In genomic region chr12:113011702-113012360, GRCm38 (mm10) we compare ENCODE assay signal across 9 mouse cellular contexts. TPM values are rescaled to one million over a fixed set of nuclear protein-coding genes. Genes with fewer than 3 reads are reported as not detected.
DNase-seq lines count a peak whose midpoint lies in the region; TF ChIP-seq lines count a peak whose summit lies in the region.
"Had no signal": no experiment of that assay in that cellular context is flagged by ENCODE, and none has a peak within 500 bp of the region (broad histone marks: within the 10 kb centered on the region; RNA-seq: fewer than 3 reads in every experiment).

No protein-coding gene starts in this region.

- DNase-seq in cerebellum, adult 9-11 months: peak; percentile 50
- DNase-seq in cerebellum, adult 2 months: no peak
- DNase-seq in liver, adult 2 months (ENCODE audit: extremely low read depth, low read depth, low spot score): no peak
- no peak for DNase-seq in liver
- DNase-seq in heart, postnatal 4 days: peak; percentile 59
- DNase-seq in lung, postnatal 4 days: peak; percentile 67 to 78
- no peak for DNase-seq in embryo, embryonic 11 days
- DNase-seq in ovary, postnatal 10 days (ENCODE audit: low spot score): no peak

- no peaks in the 10 kb centered on the region for H3K27me3 ChIP-seq in cerebellum, adult 2 months (ENCODE audit: control insufficient read depth, insufficient read depth, low read length)
- no peaks in the 10 kb centered on the region for H3K27me3 ChIP-seq in liver, adult 2 months (ENCODE audit: control insufficient read depth, insufficient read depth, low read length)
- H3K27me3 ChIP-seq: limb, embryonic 13.5 days had no signal

- H3K36me3 ChIP-seq in liver, adult 2 months (ENCODE audit: control insufficient read depth, insufficient read depth, low read length): no peaks in the 10 kb centered on the region
- H3K36me3 ChIP-seq: limb, embryonic 13.5 days had no signal

- no peak overlapping the region; the same call in 1 of the 2 replicates for H3K27ac ChIP-seq in cerebellum, adult 2 months (ENCODE audit: insufficient read depth, low read length)
- H3K27ac ChIP-seq in liver, adult 2 months (replicated peaks; ENCODE audit: insufficient read depth, low read depth, low read length): 0 out of 2 replicates have a peak overlapping the region, but pooled peaks have one; percentile 3

- H3K4me1 ChIP-seq in cerebellum, adult 2 months (ENCODE audit: control insufficient read depth, insufficient read depth, low read length): peaks cover 18% of the 10 kb centered on the region
- peaks cover 11% of the 10 kb centered on the region for H3K4me1 ChIP-seq in liver, adult 2 months (ENCODE audit: control insufficient read depth, insufficient read depth, low read length)

- H3K79me2 ChIP-seq in liver, adult 2 months (ENCODE audit: control insufficient read depth, insufficient read depth, low read length): peaks cover 5% of the 10 kb centered on the region; the same call in 1 of the 2 replicates

- no peak for TF ChIP-seq CTCF in cerebellum, adult 2 months (IDR thresholded peaks at IDR 0.05; ENCODE audit: borderline replicate concordance, insufficient read depth, low read depth, low read length)
- TF ChIP-seq CTCF in liver, adult 2 months (IDR thresholded peaks at IDR 0.05; ENCODE audit: low read depth, low read length): no peak

- H3K9ac ChIP-seq in liver, adult 2 months (ENCODE audit: low read depth, low read length): no peak overlapping the region

- no peak for TF ChIP-seq POLR2A in cerebellum, adult 2 months (IDR thresholded peaks at IDR 0.05; ENCODE audit: borderline replicate concordance, insufficient read depth, low read length)
- TF ChIP-seq POLR2A in liver, adult 2 months (IDR thresholded peaks at IDR 0.05; ENCODE audit: extremely low read depth, insufficient read depth, low read length): no peak

- 37% methylated on average over 6 of the region's 6 CpGs for WGBS in cerebellum, adult 2 months
- WGBS in liver, adult 2 months: 71% methylated on average over 6 of the region's 6 CpGs

- H3K4me3 ChIP-seq in cerebellum, adult 2 months (replicated peaks; ENCODE audit: insufficient read depth, low read depth, low read length): no peak overlapping the region
- H3K4me3 ChIP-seq in liver, adult 2 months (ENCODE audit: insufficient read depth, low read depth, low read length): no peak overlapping the region
- H3K4me3 ChIP-seq: limb, embryonic 13.5 days had no signal

RNA-seq across cellular contexts. Expression of gene Pacs2, which starts 2.5 kb away (rescaled TPM):
- 136 and 151 TPM in 2 replicates for polyA plus RNA-seq in cerebellum, adult 2 months (2012; rRNA removed)
- total RNA-seq in liver, adult 2 months (2014; rRNA removed): 5.2 and 7.5 TPM in 2 replicates
- 11.8 and 15.3 TPM in 2 replicates for polyA plus RNA-seq in liver, adult 2 months (2012; rRNA removed)
- total RNA-seq in heart, postnatal 4 days (2021): 10 to 100 TPM; 31.8 to 33.4 TPM

RNA-seq across cellular contexts. Expression of gene Brf1, which starts 11.3 kb away (rescaled TPM):
- 52.0 and 52.4 TPM in 2 replicates for polyA plus RNA-seq in cerebellum, adult 2 months (2012; rRNA removed)
- 17.1 and 19.6 TPM in 2 replicates for total RNA-seq in liver, adult 2 months (2014; rRNA removed)
- 26.2 and 31.5 TPM in 2 replicates for polyA plus RNA-seq in liver, adult 2 months (2012; rRNA removed)
- 10 to 100 TPM; 38.3 to 40.8 TPM for total RNA-seq in heart, postnatal 4 days (2021)

RNA-seq across cellular contexts. Expression of gene Btbd6, which starts 35.5 kb away (rescaled TPM):
- polyA plus RNA-seq in cerebellum, adult 2 months (2012; rRNA removed): 61.6 and 68.6 TPM in 2 replicates
- total RNA-seq in liver, adult 2 months (2014; rRNA removed): 5.2 and 7.9 TPM in 2 replicates
- 17.8 and 18.9 TPM in 2 replicates for polyA plus RNA-seq in liver, adult 2 months (2012; rRNA removed)
- total RNA-seq in heart, postnatal 4 days (2021): 10 to 100 TPM; 26.0 to 28.1 TPM

Comparison
In these comparisons a context has a peak if more than half of its experiments do, and no peak if none do; other contexts are left out.
1. DNase-seq: peak in cerebellum, adult 9-11 months (single experiment), heart, postnatal 4 days (single experiment) and lung, postnatal 4 days (2 of 2); none in cerebellum, adult 2 months (0 of 2), liver, adult 2 months (single experiment), liver (single experiment), embryo, embryonic 11 days (single experiment) and ovary, postnatal 10 days (single experiment).